Mouse (Mus musculus) erythroblast, embryonic 14.5 days (primary cell): ENCODE measurements around the gene Pdf.

ENCODE experiments used
- GATA1 ChIP-seq: IDR thresholded peaks from 2 replicates; pipeline ENCODE4 v1.6.1; 2012; ENCODE audit warnings: low read length, inconsistent platforms, mixed read lengths
- TAL1 ChIP-seq: IDR thresholded peaks from 3 replicates; pipeline ENCODE4 v1.6.1; 2012; ENCODE audit warnings: low read length, inconsistent platforms, mixed read lengths

GRCm38 (mm10) chr8:107048061-107048941, at the start of gene Pdf:
- TF ChIP-seq GATA1: no peak
- no peak for TF ChIP-seq TAL1
